Mouse (Mus musculus): ENCODE measurements around the gene R3hcc1l. TPM values are rescaled to one million over a fixed set of nuclear protein-coding genes. Genes with fewer than 3 reads are reported as not detected.

R3hcc1l gene
- polyA plus RNA-seq, 1 experiment, result 2.7 TPM

DNA sequence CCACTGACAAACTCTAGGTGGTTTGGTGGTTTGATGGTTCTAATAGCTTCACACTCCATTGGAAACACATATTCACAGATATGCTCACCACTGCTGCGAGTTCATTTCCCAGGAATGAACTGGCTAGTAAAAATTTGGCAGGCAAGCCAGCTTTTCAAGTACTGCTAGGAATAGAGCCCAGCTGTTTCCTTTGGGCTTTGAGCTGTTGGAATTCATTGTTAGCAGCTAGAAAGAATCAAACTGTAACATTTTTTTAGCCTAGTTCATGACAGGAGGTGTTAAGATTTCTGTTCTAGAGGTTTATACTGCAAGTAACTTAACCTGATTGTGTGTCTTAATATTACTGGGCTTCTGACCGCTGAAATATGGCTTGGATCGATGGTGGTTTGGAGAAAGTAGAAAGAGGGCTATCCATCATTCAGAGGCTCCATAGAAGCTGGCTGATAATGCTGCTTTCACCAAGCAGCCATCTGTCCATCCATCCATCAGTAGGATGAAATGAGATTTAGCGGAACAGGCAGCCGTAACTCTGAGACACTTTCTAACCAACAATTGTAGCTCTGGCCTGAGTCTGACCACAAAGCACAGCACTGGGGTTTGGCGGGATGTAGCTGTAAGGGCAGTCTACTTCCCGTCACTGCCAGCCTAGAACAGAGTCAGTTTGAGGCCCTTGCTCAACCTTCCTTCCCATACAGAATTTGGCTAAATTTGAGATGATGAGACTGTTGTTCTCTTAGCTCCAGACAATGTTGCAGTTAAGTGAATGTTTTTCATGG, 21.0 kb downstream of the R3hcc1l start:
- Histone ChIP-seq H3K27me3 (ENCODE audit: control insufficient read depth, insufficient read depth, low read length) (no peaks in the 10 kb centered on the region), H3K27ac (ENCODE audit: insufficient read depth, low read depth, low read length) (no peak overlapping the region), H3K4me3 (ENCODE audit: low read depth, low read length) (no peak overlapping the region), H3K36me3 (ENCODE audit: control insufficient read depth, insufficient read depth, low read length) (no peaks in the 10 kb centered on the region), H3K4me1 (ENCODE audit: control insufficient read depth, insufficient read depth, insufficient read length, low read length) (peaks cover 8% of the 10 kb centered on the region)
- WGBS, result 78% methylated on average over 7 of the region's 7 CpGs
- TF ChIP-seq CTCF (IDR thresholded peaks at IDR 0.05; ENCODE audit: extremely low read depth, insufficient read length, insufficient replicate concordance, low read depth, low read length) (no peak), POLR2A (IDR thresholded peaks at IDR 0.05; ENCODE audit: low read depth, low read length) (no peak)

DNA sequence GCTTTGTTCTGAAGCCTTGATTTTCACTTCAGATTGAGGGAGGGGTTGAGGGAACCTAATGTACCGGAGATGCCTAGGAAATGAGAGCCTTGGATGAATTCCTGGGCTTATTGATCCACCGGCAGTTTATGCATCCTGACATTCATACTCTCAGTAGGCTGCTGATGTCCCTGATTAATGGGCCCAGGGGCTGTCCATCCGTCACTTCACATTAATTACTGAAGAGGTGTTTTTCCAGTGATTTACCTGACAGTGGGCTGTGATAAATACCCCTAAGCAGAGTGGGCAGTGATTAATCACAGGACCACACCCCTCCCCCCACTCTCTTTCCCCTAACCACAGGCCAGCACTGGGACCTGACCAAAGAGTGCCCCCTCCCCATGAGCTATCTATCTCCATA, 22.1 kb downstream of the R3hcc1l start:
- H3K4me1 ChIP-seq (ENCODE audit: control insufficient read depth, insufficient read depth, insufficient read length, low read length), result peaks cover 3% of the 10 kb centered on the region
- H3K4me3 ChIP-seq (ENCODE audit: low read depth, low read length), result no peak overlapping the region
- TF ChIP-seq CTCF (IDR thresholded peaks at IDR 0.05; ENCODE audit: extremely low read depth, insufficient read length, insufficient replicate concordance, low read depth, low read length), result no peak
- TF ChIP-seq POLR2A (IDR thresholded peaks at IDR 0.05; ENCODE audit: low read depth, low read length), result no peak
- no peaks in the 10 kb centered on the region for H3K36me3 ChIP-seq (ENCODE audit: control insufficient read depth, insufficient read depth, low read length)
- H3K27me3 ChIP-seq (ENCODE audit: control insufficient read depth, insufficient read depth, low read length), result no peaks in the 10 kb centered on the region
- 90% methylated on average over 3 of the region's 3 CpGs for WGBS
- H3K27ac ChIP-seq (ENCODE audit: insufficient read depth, low read depth, low read length), result no peak overlapping the region

DNA sequence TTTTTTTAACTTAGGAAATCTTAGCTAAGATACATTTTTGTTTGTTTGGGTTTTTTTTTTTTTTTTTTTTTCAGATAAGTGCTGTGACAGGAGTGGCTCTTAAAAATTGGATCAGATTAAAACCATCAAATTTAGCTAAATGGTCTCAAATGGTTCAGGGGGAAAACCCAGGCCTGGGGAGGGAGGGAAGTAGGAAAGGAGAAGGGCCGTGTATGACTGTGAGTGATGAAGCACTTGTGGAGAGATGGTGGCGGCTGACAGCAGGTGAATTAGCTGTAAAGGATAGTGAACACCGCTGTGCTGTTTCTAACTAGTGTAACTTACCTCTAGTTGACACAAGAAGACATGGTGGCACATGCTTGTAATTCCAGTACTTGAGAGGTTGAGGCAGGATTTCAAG, 40.1 kb downstream of the R3hcc1l start:
- Histone ChIP-seq H3K27ac (ENCODE audit: insufficient read depth, low read depth, low read length) (no peak overlapping the region), H3K4me3 (ENCODE audit: low read depth, low read length) (no peak overlapping the region), H3K4me1 (ENCODE audit: control insufficient read depth, insufficient read depth, insufficient read length, low read length) (no peaks in the 10 kb centered on the region), H3K27me3 (ENCODE audit: control insufficient read depth, insufficient read depth, low read length) (no peaks in the 10 kb centered on the region), H3K36me3 (ENCODE audit: control insufficient read depth, insufficient read depth, low read length) (peaks cover 9% of the 10 kb centered on the region; the same call in 1 of the 2 replicates)
- 85% methylated on average over 3 of the region's 3 CpGs for WGBS
- TF ChIP-seq POLR2A (IDR thresholded peaks at IDR 0.05; ENCODE audit: low read depth, low read length) (no peak), CTCF (IDR thresholded peaks at IDR 0.05; ENCODE audit: extremely low read depth, insufficient read length, insufficient replicate concordance, low read depth, low read length) (no peak)

DNA sequence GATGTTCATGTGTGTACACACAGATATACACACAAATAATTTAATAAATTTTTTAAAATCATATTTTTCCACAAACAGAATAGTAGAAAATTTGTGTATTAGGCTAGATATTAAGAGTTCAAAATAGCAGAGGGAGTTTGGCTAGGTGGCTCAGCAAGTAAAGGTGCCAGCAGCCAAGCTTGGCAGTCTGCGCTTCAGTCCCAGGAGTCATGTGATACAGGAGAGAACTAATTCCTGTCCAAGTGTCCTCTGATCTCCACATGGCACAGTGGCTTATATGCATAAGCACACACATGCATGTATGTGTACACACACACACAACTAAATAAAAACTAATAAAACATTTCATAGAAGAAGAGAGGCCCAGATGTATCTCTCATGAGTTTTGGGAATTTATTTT, 43.4 kb downstream of the R3hcc1l start:
- TF ChIP-seq CTCF (IDR thresholded peaks at IDR 0.05; ENCODE audit: extremely low read depth, insufficient read length, insufficient replicate concordance, low read depth, low read length), result no peak
- no peak for TF ChIP-seq POLR2A (IDR thresholded peaks at IDR 0.05; ENCODE audit: low read depth, low read length)
- Histone ChIP-seq H3K27ac (ENCODE audit: insufficient read depth, low read depth, low read length) (no peak overlapping the region), H3K4me3 (ENCODE audit: low read depth, low read length) (no peak overlapping the region), H3K36me3 (ENCODE audit: control insufficient read depth, insufficient read depth, low read length) (peaks cover 9% of the 10 kb centered on the region; the same call in 1 of the 2 replicates), H3K4me1 (ENCODE audit: control insufficient read depth, insufficient read depth, insufficient read length, low read length) (peaks cover 4% of the 10 kb centered on the region; the same call in 1 of the 2 replicates), H3K27me3 (ENCODE audit: control insufficient read depth, insufficient read depth, low read length) (no peaks in the 10 kb centered on the region)
- 87% methylated on average over 1 of the region's 1 CpGs for WGBS

DNA sequence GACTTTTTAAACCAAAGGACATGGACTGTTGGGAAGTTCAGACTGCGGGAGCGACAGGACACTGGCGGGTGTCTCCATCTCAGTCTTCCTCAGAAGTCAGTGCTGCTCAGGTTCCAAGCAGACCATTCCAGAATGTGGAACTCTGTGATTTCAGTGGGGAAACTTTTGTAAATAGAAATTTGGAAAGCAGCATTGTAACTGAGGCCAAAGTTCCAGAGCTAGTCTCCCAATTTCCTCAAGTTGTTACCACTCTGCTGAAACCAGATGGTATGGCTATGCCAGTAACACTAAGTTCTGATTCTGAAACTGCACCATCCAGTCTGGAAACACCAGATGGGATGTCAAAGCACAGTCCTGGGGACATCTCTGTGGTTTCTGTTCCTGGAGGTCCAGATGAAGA, 44.4 kb downstream of the R3hcc1l start:
- Histone ChIP-seq H3K4me3 (ENCODE audit: low read depth, low read length) (no peak overlapping the region), H3K36me3 (ENCODE audit: control insufficient read depth, insufficient read depth, low read length) (peaks cover 9% of the 10 kb centered on the region; the same call in 1 of the 2 replicates), H3K27ac (ENCODE audit: insufficient read depth, low read depth, low read length) (no peak overlapping the region), H3K4me1 (ENCODE audit: control insufficient read depth, insufficient read depth, insufficient read length, low read length) (peaks cover 4% of the 10 kb centered on the region; the same call in 1 of the 2 replicates), H3K27me3 (ENCODE audit: control insufficient read depth, insufficient read depth, low read length) (no peaks in the 10 kb centered on the region)
- TF ChIP-seq CTCF (IDR thresholded peaks at IDR 0.05; ENCODE audit: extremely low read depth, insufficient read length, insufficient replicate concordance, low read depth, low read length) (no peak), POLR2A (IDR thresholded peaks at IDR 0.05; ENCODE audit: low read depth, low read length) (no peak)
- WGBS, result 95% methylated on average over 3 of the region's 3 CpGs

DNA sequence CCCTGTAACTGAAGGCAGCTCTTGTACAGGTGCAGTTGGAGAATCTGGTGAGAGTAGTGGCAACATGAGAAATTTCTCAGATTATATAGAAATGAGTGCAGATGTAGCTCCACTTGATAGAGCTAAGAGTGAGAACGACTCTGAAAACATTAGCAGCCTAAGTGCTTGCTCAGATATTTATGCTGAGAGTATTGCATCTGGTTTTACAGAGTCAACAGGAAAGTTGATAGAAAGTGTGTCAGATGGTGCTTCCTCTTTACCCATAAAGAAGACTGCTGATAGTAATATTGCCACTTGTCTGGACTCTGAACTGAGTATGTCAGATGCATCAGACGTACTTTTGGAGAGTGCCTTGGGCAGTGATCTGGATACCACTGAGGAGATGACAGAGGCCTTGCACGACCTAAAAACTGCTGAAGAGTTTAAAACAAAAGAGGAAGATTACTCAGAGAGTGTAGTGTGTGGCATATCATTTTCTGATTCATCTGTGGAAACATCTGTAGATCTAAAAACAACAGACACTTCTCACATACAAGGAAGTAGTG, 45.2 kb downstream of the R3hcc1l start:
- peaks cover 9% of the 10 kb centered on the region; the same call in 1 of the 2 replicates for H3K36me3 ChIP-seq (ENCODE audit: control insufficient read depth, insufficient read depth, low read length)
- no peak overlapping the region for H3K27ac ChIP-seq (ENCODE audit: insufficient read depth, low read depth, low read length)
- H3K4me1 ChIP-seq (ENCODE audit: control insufficient read depth, insufficient read depth, insufficient read length, low read length), result peaks cover 4% of the 10 kb centered on the region; the same call in 1 of the 2 replicates
- TF ChIP-seq POLR2A (IDR thresholded peaks at IDR 0.05; ENCODE audit: low read depth, low read length) (no peak), CTCF (IDR thresholded peaks at IDR 0.05; ENCODE audit: extremely low read depth, insufficient read length, insufficient replicate concordance, low read depth, low read length) (no peak)
- no peaks in the 10 kb centered on the region for H3K27me3 ChIP-seq (ENCODE audit: control insufficient read depth, insufficient read depth, low read length)
- H3K4me3 ChIP-seq (ENCODE audit: low read depth, low read length), result no peak overlapping the region
- 72% methylated on average over 3 of the region's 3 CpGs for WGBS

DNA sequence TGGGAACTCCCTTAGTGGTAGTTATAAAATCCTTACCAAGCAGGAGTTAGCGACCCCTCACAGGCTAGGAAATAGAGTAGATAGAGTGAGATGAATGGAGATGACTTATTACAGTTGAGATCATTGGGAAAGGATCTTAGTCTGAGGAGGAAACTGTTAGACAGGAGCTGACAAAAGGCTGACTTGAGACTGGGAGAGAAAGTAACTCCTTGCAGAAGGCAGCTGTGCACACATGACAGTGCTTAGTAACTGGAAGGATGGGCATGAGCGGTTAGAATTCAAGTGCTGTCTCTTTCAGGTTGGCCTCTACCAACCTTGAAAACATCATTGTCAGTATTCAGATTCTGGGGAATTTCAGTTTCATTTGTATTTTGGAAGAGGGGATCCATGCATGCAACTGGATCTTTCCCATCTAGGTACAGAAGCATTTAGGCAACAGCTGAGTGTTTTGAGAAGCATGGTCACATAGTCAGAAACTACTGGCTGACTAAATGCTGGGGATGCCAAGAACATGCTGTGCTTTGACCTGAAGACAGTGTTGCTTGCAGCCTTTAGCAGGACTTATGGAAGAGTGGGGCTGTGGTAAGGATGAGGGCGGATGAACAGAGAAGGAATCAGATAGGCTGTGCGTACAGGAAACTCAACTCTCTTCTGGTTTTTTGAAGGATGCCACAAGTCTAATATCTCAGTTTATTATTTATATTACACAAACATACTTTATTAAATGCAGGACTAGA, 47.9 kb downstream of the R3hcc1l start:
- TF ChIP-seq POLR2A (IDR thresholded peaks at IDR 0.05; ENCODE audit: low read depth, low read length), result no peak
- H3K4me3 ChIP-seq (ENCODE audit: low read depth, low read length), result no peak overlapping the region
- peaks cover 10% of the 10 kb centered on the region; the same call in 1 of the 2 replicates for H3K36me3 ChIP-seq (ENCODE audit: control insufficient read depth, insufficient read depth, low read length)
- no peaks in the 10 kb centered on the region for H3K27me3 ChIP-seq (ENCODE audit: control insufficient read depth, insufficient read depth, low read length)
- H3K4me1 ChIP-seq (ENCODE audit: control insufficient read depth, insufficient read depth, insufficient read length, low read length), result peaks cover 4% of the 10 kb centered on the region; the same call in 1 of the 2 replicates
- H3K27ac ChIP-seq (ENCODE audit: insufficient read depth, low read depth, low read length), result no peak overlapping the region
- WGBS, result 66% methylated on average over 4 of the region's 4 CpGs

Measured in small intestine, adult 2 months (tissue).